Mouse (Mus musculus) ES-Bruce4 (cell line): ENCODE data around the gene Lrrc56. TPM values are rescaled to one million over a fixed set of nuclear protein-coding genes. Genes with fewer than 3 reads are reported as not detected.
A peak's percentile ranks its signal among the peaks of the same experiment; 100 is the strongest.

Experiments
- H3K27ac ChIP-seq: 2 replicates; pipeline ENCODE4 v1.5.1; 2012; ENCODE audit warnings: low read length, inconsistent platforms; ENCODE audit not compliant: insufficient read depth
- H3K27me3 ChIP-seq: 2 replicates; pipeline ENCODE4 v1.6.1; 2012; ENCODE audit warnings: mild to moderate bottlenecking, low read length, inconsistent platforms; ENCODE audit not compliant: control insufficient read depth, poor library complexity, insufficient read depth, severe bottlenecking
- H3K36me3 ChIP-seq: 2 replicates; pipeline ENCODE4 v1.6.1; 2012; ENCODE audit warnings: inconsistent platforms, mild to moderate bottlenecking, low read length, moderate library complexity; ENCODE audit not compliant: control insufficient read depth, poor library complexity, insufficient read depth, severe bottlenecking
- H3K4me1 ChIP-seq: one replicate; pipeline ENCODE4 v1.8.1; 2011; ENCODE audit warnings: low read length; ENCODE audit not compliant: control insufficient read depth, insufficient read depth
- H3K4me3 ChIP-seq: 2 replicates; pipeline ENCODE4 v1.5.1; 2011; ENCODE audit warnings: low read depth, mild to moderate bottlenecking, low read length
- H3K9ac ChIP-seq: 2 replicates; pipeline ENCODE4 v1.6.1; 2012; ENCODE audit warnings: low read depth, mild to moderate bottlenecking, inconsistent platforms; ENCODE audit not compliant: poor library complexity, severe bottlenecking
- H3K9me3 ChIP-seq: replicated peaks from 2 replicates; pipeline ENCODE4 v1.6.1; 2012; ENCODE audit warnings: mild to moderate bottlenecking, low read length, inconsistent platforms; ENCODE audit not compliant: control insufficient read depth, poor library complexity, insufficient read depth, severe bottlenecking
- CTCF ChIP-seq: IDR thresholded peaks from one replicate; pipeline ENCODE4 v1.8.1; 2011; ENCODE audit warnings: low read depth, low read length
- EP300 ChIP-seq: IDR thresholded peaks from 2 replicates; pipeline ENCODE4 v1.6.1; 2011; ENCODE audit warnings: low read depth, low read length; ENCODE audit not compliant: insufficient read depth
- POLR2A ChIP-seq: IDR thresholded peaks from one replicate; pipeline ENCODE4 v1.8.1; 2011; ENCODE audit warnings: low read length; ENCODE audit not compliant: insufficient read depth
- polyA plus RNA-seq: library from polyadenylated mRNA; stranded (reverse); fragments of >200 nt; gene quantifications from 2 replicates; pipeline ENCODE4 v1.2.4, GENCODE M21; 2011; ENCODE audit warnings: low read depth; ENCODE audit not compliant: missing spikeins, insufficient read depth, insufficient read length

Lrrc56 gene
- polyA plus RNA-seq, 1 experiment: 3.4 TPM

- TF ChIP-seq EP300: no peak
- no peak for TF ChIP-seq POLR2A
- no peak for TF ChIP-seq CTCF
- no peaks in the 10 kb centered on the region for H3K9me3 ChIP-seq
- no peaks in the 10 kb centered on the region for H3K36me3 ChIP-seq
- no peaks in the 10 kb centered on the region for H3K4me1 ChIP-seq
- H3K9ac ChIP-seq: no peak overlapping the region
- H3K4me3 ChIP-seq: no peak overlapping the region
- no peaks in the 10 kb centered on the region for H3K27me3 ChIP-seq
- no peak overlapping the region for H3K27ac ChIP-seq
Measured at GRCm38 (mm10) chr7:141169866-141170265, 24.1 kb upstream of the Lrrc56 start.

DNA sequence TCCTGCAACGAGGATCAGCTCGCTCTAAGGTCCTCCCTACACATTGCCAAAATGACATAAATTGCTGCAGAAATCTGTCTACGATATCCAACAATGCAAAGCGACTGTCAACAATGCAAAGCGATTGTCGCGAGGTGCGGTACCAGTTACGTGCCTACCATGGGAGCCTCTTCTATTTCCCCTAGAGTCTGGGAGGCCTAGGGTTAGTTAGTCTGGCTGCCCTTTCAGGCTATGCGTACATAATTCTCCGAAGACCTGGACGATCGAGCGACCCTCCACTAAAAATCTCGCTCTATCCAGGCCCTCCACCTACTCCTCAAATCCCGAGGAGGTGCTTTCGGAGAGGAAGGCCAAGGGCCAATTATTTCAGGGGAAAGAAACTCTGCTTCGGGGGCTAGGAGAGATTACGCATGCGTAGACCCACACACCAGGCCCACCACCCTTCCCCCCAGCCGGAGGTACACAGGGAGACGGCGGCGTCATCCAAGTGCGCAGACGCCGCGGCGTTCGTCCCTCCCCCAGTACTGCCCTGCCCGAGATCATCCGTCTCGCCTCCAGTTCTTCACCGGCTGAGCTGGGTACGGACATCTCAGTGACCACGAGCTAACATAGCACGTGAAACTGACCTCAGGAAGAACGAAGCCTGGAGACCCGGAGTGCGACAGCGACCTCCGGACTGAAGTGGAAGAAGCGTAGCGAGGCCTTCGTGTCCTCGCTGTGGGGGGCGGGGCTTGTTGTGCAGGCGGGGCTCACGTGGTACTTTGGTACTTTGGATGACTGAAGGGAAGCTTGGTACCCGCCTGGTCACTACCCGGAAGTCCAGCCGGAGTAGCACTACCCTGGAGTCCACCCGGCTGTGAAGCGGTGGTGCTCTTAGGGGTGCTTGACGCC is 21.6 kb upstream of the Lrrc56 start, which contains the start of gene Rnh1:
Gene Rnh1 (minus strand): TSS at position 742 of the 891 bp plus-strand sequence.
- Histone ChIP-seq H3K9ac (peak within 1 kb of the TSS; percentile 41), H3K27ac (peak within 1 kb of the TSS; percentile 63), H3K9me3 (no peaks in the 10 kb centered on the region)

GRCm38 (mm10) chr7:141173323-141173850 is 20.6 kb upstream of the Lrrc56 start:
- Histone ChIP-seq H3K27me3 (no peaks in the 10 kb centered on the region), H3K36me3 (no peaks in the 10 kb centered on the region), H3K9me3 (no peaks in the 10 kb centered on the region), H3K9ac (peak overlapping the region; percentile 41), H3K4me3 (peak overlapping the region; percentile 79), H3K4me1 (no peaks in the 10 kb centered on the region), H3K27ac (peak overlapping the region; percentile 61)
- TF ChIP-seq CTCF (no peak), EP300 (no peak), POLR2A (no peak)

More for the DNA sequence above, 21.6 kb upstream of the Lrrc56 start, which contains the start of gene Rnh1:
- Histone ChIP-seq H3K4me3 (peak within 1 kb of the TSS; percentile 79), H3K4me1 (no peaks in the 10 kb centered on the region), H3K36me3 (no peaks in the 10 kb centered on the region), H3K27me3 (no peaks in the 10 kb centered on the region)
- TF ChIP-seq POLR2A (peak; percentile 65), EP300 (peak; percentile 59; the same call in 1 of the 2 replicates), CTCF (no peak)

DNA sequence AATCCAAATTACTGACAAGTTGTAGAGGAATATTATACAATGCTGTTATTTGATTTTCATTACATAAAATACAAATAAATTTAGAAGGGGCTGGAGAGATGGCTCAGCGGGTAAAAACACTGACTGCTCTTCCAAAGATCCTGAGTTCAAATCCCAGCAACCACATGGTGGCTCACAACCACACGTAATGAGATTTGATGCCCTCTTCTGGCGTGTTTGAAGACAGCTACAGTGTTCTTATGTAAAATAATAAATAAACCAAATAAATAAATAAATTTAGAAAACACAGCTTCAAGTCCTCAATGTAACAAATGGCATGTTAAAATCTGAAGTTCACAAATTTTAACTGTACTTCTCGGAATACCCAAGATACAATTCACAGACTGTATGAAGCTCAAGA is 18.9 kb upstream of the Lrrc56 start:
- no peaks in the 10 kb centered on the region for H3K4me1 ChIP-seq
- TF ChIP-seq POLR2A (no peak), EP300 (no peak), CTCF (peak; percentile 4)
- H3K27ac ChIP-seq: no peak overlapping the region
- no peaks in the 10 kb centered on the region for H3K9me3 ChIP-seq
- H3K4me3 ChIP-seq: no peak overlapping the region
- no peaks in the 10 kb centered on the region for H3K27me3 ChIP-seq
- H3K36me3 ChIP-seq: no peaks in the 10 kb centered on the region
- no peak overlapping the region for H3K9ac ChIP-seq

DNA sequence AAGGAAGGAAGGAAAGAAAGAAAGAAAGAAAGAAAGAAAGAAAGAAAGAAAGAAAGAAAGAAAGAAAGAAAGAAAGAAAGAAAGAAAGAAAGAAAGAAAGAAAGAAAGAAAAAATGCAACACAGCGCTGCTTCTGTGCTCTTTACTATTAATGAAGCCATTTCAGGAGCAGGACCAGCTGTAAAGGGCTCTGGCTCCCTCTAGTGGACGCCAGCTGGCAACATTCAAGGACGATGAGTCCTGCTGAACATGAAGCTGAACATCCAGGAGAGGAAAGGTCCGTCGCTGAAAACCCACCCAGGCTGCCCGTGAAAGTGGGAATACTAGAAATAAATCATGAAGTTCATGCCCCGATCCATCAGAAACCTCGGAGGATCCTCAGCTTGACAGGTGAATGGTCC is 17.8 kb upstream of the Lrrc56 start:
- Histone ChIP-seq H3K9ac (no peak overlapping the region), H3K27ac (no peak overlapping the region), H3K4me3 (no peak overlapping the region), H3K27me3 (no peaks in the 10 kb centered on the region), H3K36me3 (no peaks in the 10 kb centered on the region), H3K4me1 (no peaks in the 10 kb centered on the region), H3K9me3 (no peaks in the 10 kb centered on the region)
- no peak for TF ChIP-seq POLR2A
- peak; percentile 98 for TF ChIP-seq CTCF
- TF ChIP-seq EP300: 0 out of 2 replicates have a peak, but pooled peaks have one; percentile 17

GRCm38 (mm10) chr7:141188194-141188593 is 5.8 kb upstream of the Lrrc56 start:
- Histone ChIP-seq H3K27me3 (no peaks in the 10 kb centered on the region), H3K4me1 (peaks cover 7% of the 10 kb centered on the region)
- TF ChIP-seq POLR2A: no peak
- no peak for TF ChIP-seq EP300
- no peak for TF ChIP-seq CTCF

More at GRCm38 (mm10) chr7:141188194-141188593, 5.8 kb upstream of the Lrrc56 start:
- H3K36me3 ChIP-seq: peaks cover 13% of the 10 kb centered on the region
- no peaks in the 10 kb centered on the region for H3K9me3 ChIP-seq
- no peak overlapping the region for H3K27ac ChIP-seq
- no peak overlapping the region for H3K9ac ChIP-seq
- H3K4me3 ChIP-seq: no peak overlapping the region
